Mouse (Mus musculus) Patski (cell line): ENCODE results near the gene Syngr4. TPM values are rescaled to one million over a fixed set of nuclear protein-coding genes. Genes with fewer than 3 reads are reported as not detected.

Source experiments
- ATAC-seq: fragments of 100-300 bp; one replicate; pipeline ENCODE4 v1.8.0; 2021
- CTCF ChIA-PET: fragments of 350-600 bp; sonication (Branson Sonifier 250); formaldehyde crosslinking; loops from one replicate; lab custom pipeline; 2022; ENCODE audit warnings: inconsistent platforms; lab: Charles Lee
- POLR2A ChIA-PET: fragments of 350-600 bp; sonication (Branson Sonifier 250); formaldehyde crosslinking; loops from one replicate; lab custom pipeline; 2022; ENCODE audit warnings: antibody characterized with exemption, inconsistent platforms; lab: Charles Lee
- DNase-seq: peaks from one replicate; pipeline ENCODE4 v3.0.0-alpha.2; 2011; ENCODE audit warnings: low read depth, low spot score
- H3K27me3 ChIP-seq: fragments of 371-371 bp; one replicate; pipeline ENCODE4 v1.5.1; 2021
- CTCF ChIP-seq: fragments of 100-300 bp; IDR thresholded peaks from one replicate; pipeline ENCODE4 v1.5.1; 2021
- in situ Hi-C: fragments of 300-500 bp; cut with MboI; formaldehyde crosslinking; loops from 3 replicates; pipeline ENCODE4 v1.11.1; 2018; ENCODE audit warnings: low pct_unique_long_range_greater_than_20kb, mixed read lengths
- polyA plus RNA-seq: library from polyadenylated mRNA; unstranded; gene quantifications from one replicate; pipeline ENCODE4 v1.2.3, GENCODE M21; 2021

The Syngr4 gene
- polyA plus RNA-seq, 1 experiment from 2014 or later, result 0.63 TPM

DNA sequence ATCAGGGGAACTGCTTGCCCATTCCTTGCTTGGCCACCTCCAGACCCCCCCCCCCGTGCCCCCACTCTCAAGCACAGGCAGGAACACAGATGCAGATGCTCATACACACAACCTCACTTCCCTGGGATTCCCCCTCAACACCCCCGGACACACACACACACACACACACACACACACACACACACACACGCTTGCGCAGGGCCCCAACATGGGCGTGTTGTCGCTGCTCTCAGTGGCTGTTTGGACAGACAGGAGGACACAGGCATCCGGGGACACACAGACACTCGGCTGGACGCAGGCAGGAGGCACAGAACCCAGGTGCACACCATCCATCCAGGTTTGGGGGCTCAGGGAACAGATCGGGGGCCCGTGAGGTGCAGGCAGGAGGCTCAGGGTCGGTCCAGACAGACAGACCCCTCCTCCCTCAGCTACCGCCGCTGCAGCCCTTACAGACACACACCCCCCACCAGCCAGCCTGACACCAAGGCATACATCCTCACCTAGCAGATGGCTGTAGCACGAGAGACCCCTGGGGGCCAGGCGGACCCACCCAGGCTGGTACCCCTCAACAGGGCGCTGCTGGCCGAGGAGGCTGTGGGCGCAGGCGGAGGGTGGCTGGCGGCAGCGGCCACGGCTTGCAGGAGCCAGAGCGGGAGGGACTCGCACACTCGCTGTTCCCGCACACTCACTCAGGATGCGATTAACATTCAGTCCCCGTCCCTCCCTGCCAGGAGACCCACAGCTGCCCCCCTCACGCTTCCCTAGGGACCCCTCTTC, 26.0 kb downstream of the Syngr4 start:
- POLR2A ChIA-PET, result no interaction called here
- ATAC-seq, result no peak
- peaks cover 5% of the 10 kb centered on the region for H3K27me3 ChIP-seq
- in situ Hi-C loops, result loop anchor here (5.0 to 25.0 kb wide), 2 partner anchors 57 to 142 kb away; no protein-coding TSS in a partner anchor
- CTCF ChIA-PET, result no interaction called here
- DNase-seq, result no peak
- no peak for TF ChIP-seq CTCF

DNA sequence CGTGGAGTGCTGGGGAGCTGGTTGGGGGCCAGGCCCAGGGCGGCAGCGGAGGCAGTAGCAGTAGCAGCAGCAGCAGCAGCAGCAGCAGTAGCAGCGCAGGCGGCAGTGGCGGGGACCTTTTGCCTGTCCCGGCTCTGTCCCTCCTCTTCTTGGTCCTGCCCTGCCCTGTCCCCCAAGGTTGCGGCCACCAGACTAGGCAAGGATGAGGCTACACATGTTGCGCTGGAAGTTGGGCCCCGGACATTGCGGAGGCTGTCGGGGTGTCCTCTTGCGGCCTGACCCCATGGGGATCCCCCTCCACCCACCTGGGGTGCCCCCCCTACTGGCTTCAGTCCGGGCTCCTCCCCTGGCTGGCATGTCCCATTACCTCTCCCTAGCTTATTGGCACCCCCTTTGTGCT, 26.7 kb downstream of the Syngr4 start:
- no peak for DNase-seq
- in situ Hi-C loops, result loop anchor here (5.0 to 25.0 kb wide), 2 partner anchors 58 to 143 kb away; no protein-coding TSS in a partner anchor
- TF ChIP-seq CTCF, result no peak
- ChIA-PET CTCF (no interaction called here), POLR2A (no interaction called here)
- ATAC-seq, result no peak
- H3K27me3 ChIP-seq, result peaks cover 5% of the 10 kb centered on the region

DNA sequence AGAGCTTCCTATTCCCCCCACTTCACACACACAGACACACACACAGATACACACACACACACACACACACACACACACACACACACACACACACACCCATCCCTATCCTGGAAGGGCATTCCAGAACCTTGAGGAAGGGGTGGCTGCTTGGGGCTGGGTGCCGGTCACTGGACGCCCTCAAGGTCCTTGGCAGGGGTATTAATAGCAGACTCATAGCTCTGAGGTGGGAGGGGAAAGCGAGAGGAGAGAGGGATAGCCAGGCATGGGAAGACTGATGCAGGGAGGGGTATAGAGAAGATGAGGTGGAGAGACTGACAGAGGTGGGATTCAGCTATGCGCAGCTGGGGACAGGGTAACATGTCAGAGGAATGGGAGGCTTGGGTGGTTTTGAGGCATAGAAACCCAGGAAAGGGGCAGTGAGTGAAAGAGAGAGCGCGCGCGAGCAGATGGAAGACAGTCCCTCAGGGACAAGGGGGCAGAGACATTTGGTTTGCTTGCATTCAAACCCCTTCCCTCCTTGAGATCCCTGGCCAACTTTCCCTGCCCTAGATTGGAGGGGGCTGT, 27.3 kb downstream of the Syngr4 start:
- CTCF ChIA-PET, result no interaction called here
- ATAC-seq (no peak), DNase-seq (no peak)
- POLR2A ChIA-PET, result no interaction called here
- no peak for TF ChIP-seq CTCF
- H3K27me3 ChIP-seq, result peaks cover 5% of the 10 kb centered on the region
- in situ Hi-C loops, result loop anchor here (25.0 kb wide), 1 partner anchor 143 kb away; no protein-coding TSS in a partner anchor

DNA sequence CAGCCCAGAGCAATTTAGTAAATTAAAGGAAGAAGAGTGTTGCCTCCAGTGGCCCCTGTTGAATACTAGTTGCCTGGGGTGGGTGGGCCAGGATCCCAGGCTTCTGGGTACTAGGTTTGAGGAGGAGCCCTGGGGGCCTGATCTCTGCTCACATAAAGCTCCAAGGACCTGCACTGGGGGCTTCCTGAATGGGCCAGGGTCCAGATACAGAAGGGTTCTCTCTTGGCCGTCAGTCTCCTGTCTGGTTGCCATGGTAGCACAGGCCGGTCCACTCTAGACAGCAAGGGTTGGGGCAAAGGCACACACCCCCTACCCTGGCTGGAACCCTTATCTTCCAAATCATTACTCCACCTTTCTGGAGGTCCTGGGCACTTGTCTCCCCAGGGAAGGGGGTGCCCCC, 28.6 kb downstream of the Syngr4 start:
- TF ChIP-seq CTCF, result no peak
- H3K27me3 ChIP-seq, result peaks cover 5% of the 10 kb centered on the region
- ChIA-PET POLR2A (no interaction called here), CTCF (no interaction called here)
- ATAC-seq (no peak), DNase-seq (no peak)
- in situ Hi-C loops, result loop anchor here (25.0 kb wide), 1 partner anchor 144 kb away; no protein-coding TSS in a partner anchor

DNA sequence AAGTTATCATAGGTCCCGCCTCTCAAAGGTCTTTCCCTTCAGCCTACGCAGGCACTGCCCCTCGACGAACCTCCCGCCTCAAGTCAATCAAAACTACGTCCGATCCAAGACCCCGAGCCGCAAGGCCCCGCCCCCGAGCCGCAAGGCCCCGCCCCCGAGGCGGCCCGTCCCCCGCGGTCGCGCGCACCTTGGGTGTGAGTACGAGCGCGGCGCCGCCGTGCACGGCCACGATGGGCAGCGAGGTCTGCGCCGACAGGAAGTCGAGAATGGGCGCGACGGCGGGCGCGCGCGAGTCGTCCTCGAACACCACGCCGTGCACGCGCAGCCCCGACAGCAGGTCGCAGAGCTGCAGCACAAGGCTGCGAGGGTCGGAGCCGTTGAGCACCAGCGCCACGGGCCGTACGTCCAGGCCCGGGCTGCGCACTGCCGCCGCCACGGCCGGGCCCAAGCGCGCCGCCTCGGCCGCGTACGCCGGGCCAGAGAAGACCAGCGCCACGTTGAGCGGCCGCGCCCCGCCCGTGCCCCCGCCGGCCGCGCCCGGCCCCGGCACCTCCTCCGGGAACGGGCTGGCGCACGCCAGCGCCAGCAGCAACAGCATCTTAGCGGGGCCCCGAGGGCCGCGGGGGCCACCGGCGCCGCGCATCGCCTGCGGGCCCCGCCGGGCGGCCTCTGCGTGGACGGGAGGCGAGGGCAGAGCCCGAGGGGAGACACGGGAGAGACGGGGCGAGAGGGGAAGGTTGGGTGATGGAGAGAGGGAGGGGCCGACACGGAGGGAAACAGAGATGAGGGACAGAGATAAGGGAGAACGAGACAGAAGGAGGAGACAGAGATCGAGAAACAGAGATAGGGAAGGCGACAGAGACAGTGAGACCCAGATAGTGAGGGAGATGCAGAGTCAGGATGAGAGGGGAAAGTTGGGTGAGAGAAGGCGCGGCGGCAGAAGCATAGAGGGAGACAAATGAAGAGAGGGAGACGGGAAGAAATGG, 30.3 kb downstream of the Syngr4 start:
- peaks cover 9% of the 10 kb centered on the region for H3K27me3 ChIP-seq
- ChIA-PET CTCF (no interaction called here), POLR2A (no interaction called here)
- TF ChIP-seq CTCF, result no peak
- DNase-seq, result peak; percentile 9
- in situ Hi-C loops, result loop anchor here (25.0 kb wide), 1 partner anchor 146 kb away; no protein-coding TSS in a partner anchor
- peak; percentile 19 for ATAC-seq

DNA sequence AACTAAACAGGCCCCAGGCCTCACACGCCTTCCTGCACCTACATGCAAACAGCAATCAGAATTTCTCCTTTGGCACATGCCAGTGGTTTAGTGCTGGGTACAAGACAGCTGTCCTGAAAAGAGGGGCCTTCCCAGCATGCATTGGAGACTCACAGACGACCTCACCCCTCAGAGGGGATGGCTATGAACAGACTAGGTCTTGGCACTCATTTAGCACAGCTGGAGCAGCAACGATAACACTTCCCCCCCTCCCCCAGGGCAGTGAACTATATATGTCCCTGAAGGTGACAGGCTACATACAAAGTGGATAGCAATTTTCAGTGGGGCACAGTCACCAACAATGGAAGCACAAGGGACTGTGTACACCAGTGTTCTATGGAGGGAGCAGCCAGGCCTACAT, 32.1 kb downstream of the Syngr4 start:
- DNase-seq (no peak), ATAC-seq (no peak)
- CTCF ChIA-PET, result no interaction called here
- H3K27me3 ChIP-seq, result peaks cover 4% of the 10 kb centered on the region
- in situ Hi-C loops, result loop anchor here (25.0 kb wide), 1 partner anchor 148 kb away; no protein-coding TSS in a partner anchor
- POLR2A ChIA-PET, result no interaction called here
- TF ChIP-seq CTCF, result no peak

- H3K27me3 ChIP-seq, result peaks cover 4% of the 10 kb centered on the region
- POLR2A ChIA-PET, result no interaction called here
- DNase-seq (no peak), ATAC-seq (no peak)
- in situ Hi-C loops, result loop anchor here (25.0 kb wide), 1 partner anchor 149 kb away; no protein-coding TSS in a partner anchor
- TF ChIP-seq CTCF, result no peak
- CTCF ChIA-PET, result interaction anchor here (1.5 kb wide), 1 partner anchor 10 kb away, joined by 4 read pairs; the partner anchor contains the start of gene Kdelr1
Observed at GRCm38 (mm10) chr7:45862804-45863203, 33.7 kb downstream of the Syngr4 start.

- H3K27me3 ChIP-seq, result peaks cover 4% of the 10 kb centered on the region
- CTCF ChIA-PET, result no interaction called here
- no peak for ATAC-seq
- in situ Hi-C loops, result loop anchor here (25.0 kb wide), 1 partner anchor 153 kb away; no protein-coding TSS in a partner anchor
- POLR2A ChIA-PET, result no interaction called here
- DNase-seq, result no peak
- no peak for TF ChIP-seq CTCF
Observed at GRCm38 (mm10) chr7:45859008-45859407, 37.5 kb downstream of the Syngr4 start.

DNA sequence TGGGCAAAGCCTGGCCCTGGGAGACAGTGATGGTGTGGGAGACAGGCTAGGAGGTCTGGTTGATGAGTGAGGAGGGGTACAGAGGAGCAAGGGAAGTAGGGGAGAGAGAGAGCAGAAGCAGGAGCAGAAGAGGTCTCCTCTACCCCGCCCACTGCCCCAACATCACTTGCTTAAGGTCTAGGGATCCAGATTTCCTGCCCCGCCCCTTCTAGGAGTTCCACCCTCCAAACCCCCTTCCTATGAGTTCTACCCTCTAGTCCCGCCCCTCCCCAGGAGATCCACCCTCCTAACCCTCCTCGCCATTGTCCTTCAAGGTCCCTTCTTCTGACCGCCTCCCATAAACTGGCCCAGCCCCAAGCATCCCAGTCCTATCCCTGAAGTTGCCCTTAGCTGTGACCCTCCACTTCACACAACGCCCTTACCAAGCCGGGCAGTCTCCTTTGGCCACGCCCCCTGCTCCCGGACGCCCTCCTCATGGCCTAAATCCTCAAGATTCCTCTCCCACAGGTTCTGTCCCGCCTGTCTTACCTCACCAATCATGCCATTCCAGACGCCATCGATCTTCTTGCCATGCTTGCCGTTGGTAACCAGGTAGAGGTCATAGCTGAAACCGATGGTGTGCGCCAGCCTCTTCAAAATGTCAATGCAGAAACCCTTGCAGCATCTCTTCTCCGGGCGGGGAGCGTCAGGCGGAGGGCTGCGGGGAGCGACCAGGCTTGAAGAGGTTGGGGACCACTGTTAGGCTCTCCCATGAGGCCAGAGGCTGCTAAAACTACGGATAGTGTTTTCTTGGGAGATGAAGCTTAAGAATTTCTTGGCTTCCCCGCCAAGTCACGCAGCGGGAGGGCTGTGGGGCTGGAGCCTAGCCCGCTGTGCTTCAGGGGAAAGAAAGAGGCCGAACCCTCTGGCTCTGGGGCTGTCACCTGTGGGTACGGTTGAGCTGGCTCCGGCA, 39.3 kb downstream of the Syngr4 start:
- no peak for ATAC-seq
- in situ Hi-C loops, result loop anchor here (25.0 kb wide), 1 partner anchor 155 kb away; no protein-coding TSS in a partner anchor
- TF ChIP-seq CTCF, result no peak
- POLR2A ChIA-PET, result no interaction called here
- DNase-seq, result no peak
- CTCF ChIA-PET, result no interaction called here
- H3K27me3 ChIP-seq, result peaks cover 3% of the 10 kb centered on the region
